Mouse (Mus musculus) cerebellum, adult 8-10 months (tissue): ENCODE results near the gene Zyg11b.
A peak's percentile ranks its signal among the peaks of the same experiment; 100 is the strongest.

Source experiments
- DNase-seq: peaks from one replicate; pipeline ENCODE4 v3.0.0; 2022

Gene Zyg11b

DNA sequence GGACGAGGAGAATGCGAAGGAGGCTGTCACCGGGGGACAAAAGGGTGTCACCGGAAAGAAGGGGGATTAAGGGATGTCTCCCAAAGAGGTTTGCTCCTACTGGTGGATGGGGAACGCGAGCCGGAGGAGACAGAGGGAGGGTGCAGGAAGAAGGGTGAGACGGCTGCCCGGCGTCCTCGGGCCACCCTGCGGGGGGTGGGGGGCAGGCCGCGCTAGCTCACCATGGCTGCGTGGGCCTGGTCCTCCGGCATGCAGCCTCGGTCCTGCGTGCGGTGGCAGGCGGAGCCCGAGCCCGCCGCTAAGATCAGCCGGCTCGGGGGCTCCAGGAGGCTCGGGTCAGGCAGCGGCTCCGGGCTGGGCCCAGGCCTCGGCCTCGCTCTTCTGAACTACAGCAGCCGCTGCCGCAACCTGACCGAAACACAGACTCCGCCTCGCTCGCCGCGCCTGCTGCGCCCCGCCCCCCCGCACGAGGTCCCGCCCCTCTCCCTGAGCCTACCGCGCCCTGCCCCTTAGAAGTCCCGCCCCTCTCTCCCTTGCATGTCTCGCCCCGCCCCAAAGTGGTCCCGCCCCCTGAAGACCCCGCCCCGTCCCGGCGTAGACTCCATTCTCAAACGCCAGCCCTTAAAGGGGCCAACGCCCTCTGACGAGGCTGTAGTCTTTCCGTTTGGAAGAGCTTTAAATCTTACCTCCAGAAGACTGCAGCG lies at the start of gene Zyg11b:
Zyg11b (minus strand) TSS at position 427 of the 704 bp plus-strand sequence.
- DNase-seq, result peak; percentile 83

DNA sequence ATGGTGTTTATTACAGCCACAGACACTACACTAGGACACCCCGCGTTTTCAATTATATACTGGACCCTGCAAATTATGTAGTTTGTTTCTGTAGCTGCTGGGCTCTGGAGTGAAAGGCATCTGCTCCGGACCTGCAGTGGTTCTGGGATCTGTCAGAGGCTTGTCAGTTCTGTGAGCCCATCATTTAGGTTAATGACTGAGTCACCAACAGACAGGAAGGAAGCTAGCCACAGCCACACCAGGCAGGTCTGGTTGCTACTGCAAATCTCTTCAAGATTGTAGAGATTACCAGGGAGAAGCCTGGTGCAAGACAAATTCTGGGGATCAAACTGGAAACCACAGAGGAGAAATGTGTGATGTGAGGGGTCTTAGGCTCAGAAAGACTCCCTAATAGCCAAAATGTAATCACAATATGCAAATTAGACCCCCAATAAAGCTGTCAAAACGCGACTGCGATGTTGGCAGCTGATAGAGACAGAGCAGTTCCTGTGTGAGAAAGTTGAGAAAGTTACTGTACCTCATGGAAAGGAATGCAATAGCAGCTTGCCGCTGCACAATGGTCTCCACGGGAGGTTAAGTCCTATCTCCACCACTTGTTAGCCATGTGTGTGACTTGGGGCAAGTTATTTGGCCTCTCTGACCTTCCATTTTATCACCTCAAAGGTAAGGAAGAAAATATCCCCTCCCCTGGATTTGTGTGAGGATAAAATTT lies 49.1 kb upstream of the Zyg11b start:
- no peak for DNase-seq

DNA sequence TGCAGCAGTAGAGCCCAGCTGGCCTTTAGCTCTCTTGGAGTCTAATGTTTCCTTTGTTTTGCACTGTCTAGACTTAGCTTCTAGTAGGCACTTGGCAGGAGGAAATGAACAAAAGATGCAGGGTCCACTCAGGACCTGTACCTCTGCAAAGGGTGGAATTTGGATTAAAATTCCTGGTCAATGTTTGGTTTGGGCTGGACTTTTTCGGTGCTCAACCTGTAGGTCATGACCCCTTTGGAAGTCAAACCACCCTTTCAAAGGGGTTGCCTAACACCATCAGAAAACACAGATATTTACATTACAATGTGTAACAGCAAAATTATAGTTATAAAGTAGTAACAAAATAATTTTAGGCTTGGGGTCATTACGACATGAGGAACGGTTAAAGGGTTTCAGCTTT lies 48.2 kb upstream of the Zyg11b start:
- DNase-seq, result no peak

DNA sequence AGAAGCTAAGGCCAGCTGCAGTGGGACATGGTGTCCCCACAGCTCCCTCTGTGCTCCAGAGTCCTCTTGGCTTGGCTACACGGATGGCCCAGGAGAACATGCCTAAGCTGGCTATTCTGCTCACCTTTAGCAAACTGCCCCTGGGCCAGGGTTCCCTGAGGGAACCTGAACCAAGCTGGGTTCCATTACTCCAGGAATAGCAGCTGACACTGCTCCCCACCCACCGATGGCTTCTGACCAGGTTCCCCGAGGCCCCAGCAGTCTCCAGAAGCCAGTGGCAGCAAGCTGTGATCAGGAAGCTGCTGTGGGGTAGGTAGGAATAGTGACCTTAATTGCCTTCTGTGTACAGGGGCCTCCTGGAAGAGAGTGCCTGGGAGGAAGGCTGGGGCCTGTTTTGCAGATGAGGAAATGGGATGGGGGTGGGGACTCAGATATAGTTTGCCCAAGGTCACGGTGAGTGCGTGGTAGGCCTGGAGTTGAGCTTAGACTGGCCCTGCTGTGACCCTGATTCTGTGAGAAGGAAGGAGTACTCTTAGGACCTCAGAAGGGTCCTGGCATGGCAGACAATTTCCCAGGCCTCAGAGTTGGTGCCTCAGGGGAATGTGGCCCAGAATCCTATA lies 47.5 kb upstream of the Zyg11b start:
- no peak for DNase-seq

DNA sequence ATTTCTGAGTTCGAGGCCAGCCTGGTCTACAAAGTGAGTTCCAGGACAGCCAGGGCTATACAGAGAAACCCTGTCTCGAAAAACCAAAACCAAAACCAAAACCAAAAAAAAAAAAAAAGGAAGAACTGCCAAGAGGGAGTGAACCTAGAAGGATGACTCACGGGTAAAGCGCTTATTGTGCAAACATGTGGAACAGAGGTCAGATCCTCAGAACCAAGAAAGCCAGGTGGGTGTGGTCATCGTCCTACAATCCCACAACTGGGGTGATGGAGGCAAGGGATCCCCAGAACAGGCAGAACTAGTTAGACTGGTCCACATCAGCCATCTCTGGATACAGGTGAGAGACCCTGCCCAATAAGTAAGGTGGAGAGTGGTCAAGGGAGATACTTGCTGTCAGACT lies 46.2 kb upstream of the Zyg11b start:
- no peak for DNase-seq

DNA sequence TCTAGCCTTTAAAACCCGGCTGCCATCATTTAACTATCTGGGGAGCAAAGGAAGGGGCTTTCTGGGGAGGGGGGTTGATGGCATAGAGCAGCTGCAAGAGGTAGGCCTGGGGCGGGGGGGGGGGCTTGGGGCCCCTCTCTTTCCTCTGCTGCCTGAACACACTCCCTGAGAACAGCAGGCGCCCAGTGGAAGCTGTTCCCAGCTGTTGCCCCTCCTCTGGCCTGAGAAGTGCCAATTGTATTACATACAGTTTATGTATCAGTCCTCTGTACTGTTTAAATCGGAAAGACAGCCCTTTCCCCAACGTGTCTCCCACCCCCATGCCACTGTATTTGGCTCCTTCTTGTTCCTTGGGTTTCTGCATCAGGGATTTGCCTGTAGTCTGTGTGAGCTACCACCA lies 44.9 kb upstream of the Zyg11b start:
- DNase-seq, result no peak

DNA sequence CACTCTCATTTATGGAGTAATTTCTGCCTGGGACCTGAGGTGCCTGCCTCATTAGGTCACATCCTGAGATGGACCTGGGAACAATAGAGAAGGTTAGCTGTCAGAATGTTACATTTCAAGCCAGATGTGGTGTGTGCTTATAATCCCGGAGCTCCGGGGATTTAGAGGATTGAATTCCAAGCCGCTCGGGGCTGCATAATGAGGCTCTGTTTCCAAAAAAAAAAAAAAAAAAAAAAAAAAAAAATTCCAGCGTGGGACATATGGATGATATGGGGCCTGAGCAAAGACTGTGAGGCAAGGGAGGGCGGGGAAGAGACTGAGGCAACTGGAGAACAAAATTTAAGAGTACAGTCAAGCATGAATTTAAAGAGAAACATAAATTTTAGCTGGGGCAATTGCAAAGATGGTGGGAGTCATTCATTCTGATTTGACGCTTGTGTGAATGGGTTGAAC lies 43.8 kb upstream of the Zyg11b start:
- DNase-seq, result no peak

DNA sequence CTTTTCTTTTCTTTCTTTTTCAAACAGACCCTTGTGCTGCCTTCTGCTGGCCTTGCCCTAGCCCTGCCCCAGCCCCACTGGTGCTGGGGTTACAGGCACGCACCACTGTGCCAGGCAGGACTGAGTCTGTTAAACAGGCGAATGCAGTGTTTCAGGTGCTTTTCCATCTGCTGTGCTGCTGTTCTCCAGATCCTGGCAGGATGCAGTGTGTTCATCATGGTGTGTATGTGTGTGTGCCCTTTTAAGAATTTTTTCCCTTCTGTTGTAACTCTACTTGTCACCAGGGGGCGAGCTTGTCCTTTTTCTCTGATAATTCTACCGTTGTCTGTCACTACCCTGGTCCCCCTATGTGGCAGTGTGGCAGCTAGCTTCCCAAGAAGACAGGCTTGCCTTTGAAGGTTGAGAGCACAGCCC lies 38.4 kb upstream of the Zyg11b start:
- DNase-seq, result peak; percentile 71

DNA sequence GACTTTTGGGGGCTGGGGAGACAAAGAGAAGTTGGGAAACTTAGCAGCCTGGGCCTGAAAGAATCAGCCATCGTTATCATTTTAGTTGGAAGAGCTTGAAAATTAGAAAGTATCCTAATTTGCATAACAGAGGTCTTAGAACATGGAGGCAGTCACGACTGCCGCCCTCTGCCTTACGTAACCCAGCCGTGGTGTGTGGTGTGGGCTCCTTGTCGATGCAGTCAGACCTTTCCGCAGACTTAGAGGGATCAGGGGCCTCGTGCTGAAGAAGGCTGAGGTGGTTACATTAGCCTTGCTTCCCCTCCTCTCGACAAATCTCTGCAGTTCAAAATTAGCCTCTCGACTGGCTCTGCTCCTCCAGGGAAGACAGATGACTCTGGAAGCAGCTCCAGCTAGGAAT lies 37.9 kb upstream of the Zyg11b start:
- peak; percentile 23 for DNase-seq

DNA sequence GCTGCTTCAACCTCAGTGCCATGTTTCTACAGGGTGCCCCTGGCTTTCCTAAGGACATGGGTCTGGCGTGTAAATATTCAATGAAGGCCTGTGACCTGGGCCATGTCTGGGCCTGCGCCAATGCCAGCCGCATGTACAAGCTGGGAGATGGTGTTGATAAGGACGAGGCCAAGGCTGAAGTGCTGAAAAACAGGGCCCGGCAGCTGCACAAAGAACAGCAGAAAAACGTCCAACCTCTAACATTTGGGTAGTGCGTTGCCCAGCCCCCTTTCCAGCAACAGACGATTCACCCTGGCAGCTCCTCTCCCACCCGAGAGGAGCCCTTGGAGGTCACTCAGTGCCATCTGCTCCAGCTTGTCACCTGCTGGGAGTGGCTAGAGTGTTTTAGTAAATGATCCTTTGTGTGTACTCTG lies 37.4 kb upstream of the Zyg11b start:
- peak; percentile 43 for DNase-seq

DNA sequence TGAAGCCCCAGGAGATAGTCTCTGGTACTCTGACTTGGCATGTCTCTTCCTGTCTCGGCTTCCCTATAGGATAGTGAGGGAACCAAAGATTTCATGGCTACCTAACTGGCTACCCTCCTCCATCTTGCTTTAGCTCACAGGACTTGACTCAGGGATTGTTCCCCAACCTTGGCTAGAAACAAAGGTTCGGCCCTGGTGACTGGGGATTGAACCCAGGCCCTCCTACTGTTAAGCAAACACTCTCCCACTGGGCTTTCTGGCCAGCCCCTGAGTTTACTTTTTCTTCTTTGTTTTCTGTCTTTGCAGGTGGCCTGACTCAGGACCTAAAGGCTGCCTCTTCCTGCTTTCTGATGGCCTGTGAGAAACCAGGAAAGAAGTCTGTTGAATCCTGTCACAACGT lies 36.9 kb upstream of the Zyg11b start:
- no peak for DNase-seq

DNA sequence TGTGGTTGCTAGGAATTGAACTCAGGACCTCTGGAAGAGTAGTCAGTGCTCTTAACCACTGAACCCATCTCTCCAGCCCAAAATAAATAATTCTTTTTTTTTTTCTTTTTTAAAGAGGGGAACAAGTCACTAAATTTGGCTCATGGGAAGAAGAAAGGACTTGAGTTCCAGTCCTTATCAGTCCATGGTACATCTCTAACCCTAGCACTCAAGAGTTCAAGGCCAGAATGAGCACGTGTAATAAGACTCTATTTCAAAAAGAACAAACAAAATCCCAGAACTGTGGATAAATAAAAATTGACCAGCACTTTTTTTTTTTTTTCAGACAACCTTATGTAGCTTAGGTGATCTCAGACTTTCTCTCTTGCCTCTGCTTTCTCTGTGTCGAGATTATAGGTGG lies 35.9 kb upstream of the Zyg11b start:
- DNase-seq, result no peak

DNA sequence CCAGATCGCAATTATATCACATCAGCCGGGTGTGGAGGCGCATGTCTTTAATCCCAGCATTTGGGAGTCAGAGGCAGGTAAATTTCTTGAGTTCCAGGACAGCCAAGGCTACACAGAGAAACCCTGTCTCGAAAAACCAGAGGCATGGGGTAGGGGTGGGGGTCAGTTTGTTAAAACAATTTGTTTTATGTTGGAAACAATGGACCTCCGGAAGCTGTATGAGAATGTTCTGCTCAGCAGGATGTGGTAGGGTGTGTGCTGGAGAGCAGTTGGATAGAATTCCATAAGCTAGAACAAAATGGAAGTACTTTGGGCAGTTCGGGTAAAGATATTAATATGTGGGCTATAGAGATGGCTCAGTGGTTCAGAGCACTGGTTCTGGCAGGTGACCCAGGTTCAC lies 34.5 kb upstream of the Zyg11b start:
- no peak for DNase-seq

DNA sequence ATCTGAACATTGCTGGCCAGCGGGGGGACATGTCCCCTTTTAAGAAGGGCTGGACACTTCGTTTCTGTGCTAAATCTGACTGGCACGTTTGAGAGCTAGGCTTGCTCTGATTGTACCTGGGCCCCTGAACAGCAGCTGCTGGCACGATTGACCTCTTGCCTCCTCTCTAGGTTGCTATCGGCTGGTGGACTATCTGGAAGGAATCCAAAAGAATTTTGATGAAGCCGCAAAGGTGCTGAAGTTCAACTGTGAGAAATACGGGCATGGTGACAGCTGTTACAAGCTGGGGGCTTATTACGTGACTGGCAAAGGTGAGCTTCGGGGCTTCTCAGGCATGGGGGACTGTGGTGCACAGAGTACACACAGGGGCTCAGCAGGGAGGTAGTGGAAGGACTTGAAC lies 31.1 kb upstream of the Zyg11b start:
- DNase-seq, result no peak

DNA sequence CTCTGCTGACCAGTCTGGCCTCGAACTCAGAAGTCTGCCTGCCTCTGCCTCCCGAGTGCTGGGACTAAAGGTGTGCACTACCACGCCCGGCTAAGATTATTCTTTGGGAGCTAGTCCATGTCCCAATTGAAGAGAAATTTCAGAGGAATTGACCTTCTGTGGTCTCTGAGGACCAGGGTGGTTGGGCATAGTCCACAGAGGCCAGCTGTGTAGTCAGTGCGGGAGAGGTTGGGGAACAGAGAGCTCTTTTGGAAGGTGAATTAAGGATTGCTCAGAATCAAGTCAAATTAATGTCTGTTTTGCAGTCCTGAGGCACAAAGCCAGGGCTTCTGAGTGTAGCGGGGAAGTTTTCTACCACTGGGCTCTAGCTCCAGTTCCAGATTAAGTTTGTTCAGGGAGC lies 28.9 kb upstream of the Zyg11b start:
- no peak for DNase-seq

DNA sequence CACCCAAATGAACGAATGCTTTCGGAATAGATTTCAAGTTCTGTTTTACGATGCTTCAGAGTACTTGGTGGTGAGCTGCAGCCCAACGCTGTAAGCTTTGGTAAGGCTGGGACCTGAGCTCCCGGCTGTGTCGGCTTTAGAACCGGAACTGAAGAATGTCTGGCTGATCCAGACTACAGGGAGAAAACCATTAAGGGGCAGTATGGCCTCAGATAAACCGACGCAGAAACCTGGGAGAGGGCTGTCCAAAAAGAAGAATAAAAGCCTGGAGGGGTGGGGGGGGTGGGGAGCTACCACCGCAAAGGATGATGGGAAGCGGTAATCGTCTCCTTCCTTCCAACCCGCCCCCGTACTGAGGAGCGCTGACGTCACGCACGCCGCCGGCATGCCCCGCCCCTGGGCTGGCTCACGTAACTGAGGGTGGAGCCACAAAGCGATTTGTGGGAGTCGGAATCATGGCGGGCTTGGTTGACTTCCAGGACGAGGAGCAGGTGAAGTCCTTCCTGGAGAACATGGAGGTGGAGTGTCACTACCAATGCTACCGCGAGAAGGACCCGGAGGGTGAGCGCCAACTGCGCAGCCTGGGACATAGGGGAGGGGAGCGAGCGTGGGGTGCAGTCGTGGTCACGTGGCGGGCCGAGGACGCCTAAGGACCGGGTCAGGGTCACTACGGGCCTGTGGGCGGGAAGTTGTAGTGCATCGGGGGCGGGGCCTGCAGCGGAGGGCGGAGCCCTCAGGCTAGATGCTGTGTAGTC lies 27.0 kb upstream of the Zyg11b start, which contains the start of gene Coa7:
Coa7 (plus strand) TSS at position 411 of the 755 bp plus-strand sequence.
- peak; percentile 99 for DNase-seq

DNA sequence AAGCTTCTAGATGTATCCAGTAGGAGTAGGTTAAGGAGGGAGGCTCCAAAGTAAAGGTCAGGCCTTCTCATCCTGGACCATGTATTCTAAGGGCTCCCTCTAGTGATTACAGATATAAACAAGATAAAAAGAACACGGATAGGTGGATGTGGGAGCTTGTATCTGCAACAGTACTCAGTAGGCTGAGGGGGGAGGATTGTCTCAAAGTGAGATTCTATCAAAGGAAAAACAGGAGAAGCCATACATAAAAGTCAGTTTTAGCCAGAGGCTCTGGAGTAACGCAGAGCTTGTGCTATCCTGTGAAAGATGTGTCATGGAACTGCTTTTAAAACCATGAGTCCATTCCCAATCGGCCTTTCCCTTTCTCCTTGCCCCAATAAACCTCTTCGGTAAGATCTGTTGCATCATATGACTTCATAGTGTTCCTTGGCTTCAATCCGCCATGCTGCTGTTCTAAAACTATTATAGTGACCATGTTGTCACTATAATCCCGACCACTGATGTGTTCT lies 26.2 kb upstream of the Zyg11b start:
- peak; percentile 56 for DNase-seq

DNA sequence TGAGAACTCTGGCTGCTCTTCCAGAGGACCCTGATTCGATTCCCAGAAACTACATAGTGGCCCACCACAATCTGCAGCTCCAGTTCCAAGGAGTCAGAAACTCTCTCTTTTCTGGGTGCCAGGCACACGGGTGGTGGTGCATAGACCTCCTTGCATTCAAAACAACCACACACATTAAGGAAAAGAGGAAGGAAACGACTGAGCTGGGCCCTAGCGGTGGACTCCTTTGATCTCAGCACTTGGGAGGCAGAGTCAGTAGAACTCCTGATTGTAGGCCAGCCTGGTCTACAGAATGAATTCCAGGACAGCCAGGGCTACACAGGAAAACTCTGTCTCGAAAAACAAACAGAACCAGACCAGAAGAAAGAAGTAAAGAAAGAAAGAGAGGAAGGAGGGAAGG lies 22.7 kb upstream of the Zyg11b start:
- no peak for DNase-seq

DNA sequence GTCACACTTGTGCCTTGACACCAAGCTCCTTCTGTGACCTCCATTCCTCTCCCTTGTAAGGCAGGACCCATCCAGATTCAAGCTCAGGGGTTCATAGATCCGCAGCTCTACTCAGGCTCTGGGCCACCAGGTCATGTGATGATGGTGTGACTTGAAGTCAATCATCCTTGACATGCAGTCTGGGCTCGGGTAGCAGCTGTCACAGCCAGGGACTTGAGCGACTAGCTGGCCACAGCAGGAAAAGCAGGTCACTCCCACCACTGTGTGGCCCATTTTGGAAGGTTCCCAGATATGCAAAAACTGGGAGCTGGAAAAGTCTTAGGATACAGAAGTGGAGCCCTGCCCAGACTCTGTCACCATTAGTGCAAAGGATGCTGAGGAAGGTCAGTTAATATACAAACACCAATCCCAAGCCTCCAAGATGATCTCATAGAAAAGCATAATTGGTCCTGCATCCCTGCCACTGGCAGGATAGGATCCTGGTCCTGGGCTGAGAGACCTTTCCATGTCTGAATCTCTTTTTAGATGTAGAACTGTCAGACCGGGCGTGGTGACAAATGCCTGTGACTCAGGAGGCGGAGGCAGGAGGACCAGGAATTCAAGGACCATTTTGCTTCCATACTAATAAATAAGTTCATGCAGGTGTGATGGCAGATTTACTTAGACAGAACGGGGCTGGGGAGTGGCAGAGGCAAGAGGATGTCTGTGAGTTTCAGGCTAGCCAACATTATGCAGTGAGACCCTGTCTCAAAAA lies 19.9 kb upstream of the Zyg11b start:
- no peak for DNase-seq

DNA sequence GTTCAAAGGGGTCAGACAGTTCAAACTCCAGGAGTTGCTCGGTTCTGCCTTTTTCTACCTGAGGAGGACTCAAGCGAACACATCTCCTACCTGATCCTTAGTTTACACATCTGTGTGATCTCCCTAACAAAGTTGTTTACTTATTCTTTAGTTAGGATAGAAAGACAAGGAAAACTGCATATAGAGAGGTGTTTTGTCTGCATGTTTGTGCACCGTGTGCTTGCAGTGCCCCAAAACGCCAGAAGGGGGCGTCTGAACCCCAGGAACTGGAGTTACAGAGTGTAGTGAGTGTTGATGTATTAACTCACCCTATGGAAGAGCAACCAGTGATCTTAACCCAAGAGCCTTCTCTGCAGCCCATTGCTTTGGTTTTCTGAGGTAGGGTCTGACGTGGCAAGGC lies 18.9 kb upstream of the Zyg11b start:
- no peak for DNase-seq

DNA sequence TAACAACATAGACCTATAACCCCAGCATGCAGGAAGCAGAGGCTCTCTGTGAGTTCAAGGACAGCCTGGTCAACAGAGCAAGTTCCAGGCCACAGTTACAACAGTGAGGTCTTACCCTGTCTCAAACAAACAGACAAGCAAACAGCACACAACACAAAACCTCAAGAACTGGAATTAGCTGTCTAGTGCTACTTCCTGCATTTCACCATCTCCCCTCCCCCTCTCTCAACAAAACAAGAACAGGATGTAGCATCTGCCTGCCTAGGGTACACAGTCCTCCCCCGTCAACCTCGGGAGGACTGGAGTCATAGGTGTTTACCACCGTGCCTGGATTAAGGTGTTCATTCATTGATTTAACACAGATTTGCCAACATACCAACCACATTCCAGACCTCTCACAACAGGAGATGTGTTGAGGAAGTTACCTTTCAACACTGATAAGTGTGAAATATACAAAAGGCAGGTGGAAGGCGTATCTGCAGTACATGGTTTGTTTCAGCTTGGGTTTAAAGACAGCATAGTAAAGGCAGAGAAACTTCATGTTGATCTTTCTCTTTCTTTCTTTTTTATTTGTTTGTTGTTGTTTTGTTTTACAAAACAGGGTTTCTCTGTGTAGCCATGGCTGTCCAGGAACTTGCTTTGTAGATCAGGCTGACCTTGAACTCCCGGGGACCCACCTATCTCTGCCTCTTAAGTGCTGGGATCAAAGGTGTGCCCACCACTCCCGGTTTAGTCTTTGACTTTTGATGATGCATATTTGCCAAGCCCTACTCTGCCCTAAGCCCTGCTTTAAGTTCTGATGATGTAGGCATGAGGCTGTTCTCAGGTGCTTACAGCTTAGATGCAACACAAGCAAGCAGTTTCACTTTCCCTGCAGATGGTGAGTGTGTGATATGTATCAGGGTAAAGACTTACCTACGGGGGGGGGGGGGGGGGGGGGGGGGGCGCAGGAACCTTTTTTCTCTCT lies 18.0 kb upstream of the Zyg11b start:
- DNase-seq, result no peak
